Mouse (Mus musculus): Measurements from ENCODE around the gene Snx22. TPM values are rescaled to one million over a fixed set of nuclear protein-coding genes. Genes with fewer than 3 reads are reported as not detected.

Snx22 gene
- total and polyA plus RNA-seq, 3 experiments: 0.43 to 10.1 TPM; not detected in 1

DNA sequence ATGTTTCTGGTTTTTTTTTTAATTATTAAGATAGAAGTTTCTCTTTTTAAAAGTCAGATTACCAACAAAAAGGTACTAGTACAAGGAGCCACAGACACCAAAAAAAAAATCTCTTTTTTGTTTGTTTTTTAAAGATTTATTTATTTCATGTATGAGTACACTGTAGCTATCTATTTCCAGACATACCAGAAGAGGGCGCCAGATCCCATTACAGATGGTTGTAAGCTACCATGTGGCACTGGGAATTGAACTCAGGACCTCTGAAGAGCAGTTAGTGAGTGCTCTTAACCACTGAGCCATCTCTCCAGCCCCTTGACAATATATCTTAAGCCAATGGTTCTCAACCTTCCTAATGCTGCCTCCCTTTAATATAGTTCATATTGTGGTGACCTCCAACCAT lies 15.9 kb downstream of the Snx22 start:
- TF ChIP-seq ZKSCAN1 (IDR thresholded peaks at IDR 0.05; ENCODE audit: low read depth, low read length) (no peak), USF2 (IDR thresholded peaks at IDR 0.05; ENCODE audit: borderline replicate concordance in 1 of 2, insufficient read depth in 1 of 2, low read depth in 1 of 2, low read length in 2 of 2) (no peak), POLR2AphosphoS2 (IDR thresholded peaks at IDR 0.05; ENCODE audit: low read length) (no peak), RAD21 (IDR thresholded peaks at IDR 0.05; ENCODE audit: low read depth, low read length) (peak; percentile 10), TBP (IDR thresholded peaks at IDR 0.05; ENCODE audit: low read depth, low read length) (no peak), NRF1 (IDR thresholded peaks at IDR 0.05; ENCODE audit: insufficient read depth, low read depth, low read length, poor library complexity, severe bottlenecking) (no peak), ZNF384 (IDR thresholded peaks at IDR 0.05; ENCODE audit: low read depth, low read length) (no peak), CHD1 (IDR thresholded peaks at IDR 0.05; ENCODE audit: low read depth, low read length) (no peak), CTCF (IDR thresholded peaks at IDR 0.05 in 2 of 3, conservative IDR thresholded peaks at IDR 0.05 in 1 of 3; ENCODE audit: control insufficient read depth in 1 of 3, insufficient read depth in 1 of 3, low read depth in 2 of 3, low read length in 3 of 3, poor library complexity in 1 of 3, severe bottlenecking in 1 of 3) (peak in 2 of 3 experiments; percentile 44 to 52; a peak in 5 of 6 replicates), MAFK (IDR thresholded peaks at IDR 0.05; ENCODE audit: borderline replicate concordance, low read depth, low read length) (no peak), MYC (IDR thresholded peaks at IDR 0.05; ENCODE audit: low read depth, low read length) (0 out of 2 replicates have a peak, but pooled peaks have one; percentile 27), GATA1 (IDR thresholded peaks at IDR 0.05; ENCODE audit: low read depth, low read length) (no peak), POLR2A (IDR thresholded peaks at IDR 0.05; ENCODE audit: control insufficient read depth in 1 of 2, insufficient read depth in 1 of 2, low read depth in 1 of 2, low read length in 2 of 2, poor library complexity in 1 of 2) (no peak), TCF12 (IDR thresholded peaks at IDR 0.05; ENCODE audit: low read depth, low read length) (no peak), CHD2 (IDR thresholded peaks at IDR 0.05; ENCODE audit: low read length) (no peak), MXI1 (IDR thresholded peaks at IDR 0.05; ENCODE audit: low read depth, low read length) (no peak), RCOR1 (IDR thresholded peaks at IDR 0.05; ENCODE audit: low read depth, low read length) (no peak), MEF2A (IDR thresholded peaks at IDR 0.05; ENCODE audit: extremely low read depth, insufficient replicate concordance, low read depth, low read length, poor library complexity, severe bottlenecking) (no peak), ZC3H11A (IDR thresholded peaks at IDR 0.05; ENCODE audit: low read depth, low read length) (no peak), KAT2A (conservative IDR thresholded peaks at IDR 0.05; ENCODE audit: low read depth, low read length) (no peak), ETS1 (IDR thresholded peaks at IDR 0.05; ENCODE audit: low read depth, low read length) (no peak), BHLHE40 (IDR thresholded peaks at IDR 0.05; ENCODE audit: borderline replicate concordance, low read depth, low read length) (no peak)
- no peaks in the 10 kb centered on the region for H3K9me3 ChIP-seq (replicated peaks; ENCODE audit: insufficient read depth, low read length)
- H3K4me3 ChIP-seq (ENCODE audit: control insufficient read depth in 1 of 2, insufficient read depth in 1 of 2, low read depth in 2 of 2, low read length in 2 of 2): no peak overlapping the region
- H3K36me3 ChIP-seq (ENCODE audit: control insufficient read depth in 1 of 2, insufficient read depth in 2 of 2, low read length in 2 of 2): peaks cover 0 to 16% of the 10 kb centered on the region in 2 experiments; a peak in 2 of 4 replicates
- H3K27ac ChIP-seq (ENCODE audit: control insufficient read depth, low read depth, low read length): no peak overlapping the region
- no peaks in the 10 kb centered on the region for H3K27me3 ChIP-seq (ENCODE audit: control insufficient read depth in 1 of 2, insufficient read depth in 2 of 2, low read length in 2 of 2)
- no peaks in the 10 kb centered on the region for H3K79me2 ChIP-seq (ENCODE audit: control insufficient read depth, insufficient read depth, low read length, poor library complexity)
- DNase-seq (ENCODE audit: low read depth, low spot score): peak; percentile 39
- peaks cover 4 to 14% of the 10 kb centered on the region in 2 experiments for H3K4me1 ChIP-seq (ENCODE audit: control insufficient read depth in 1 of 2, insufficient read depth in 2 of 2, low read length in 2 of 2)
- no peak overlapping the region for H3K9ac ChIP-seq (ENCODE audit: control insufficient read depth, low read depth, low read length, poor library complexity, severe bottlenecking)

Measured in MEL (cell line).